Mouse (Mus musculus): Measurements from ENCODE around the gene Carns1. TPM values are rescaled to one million over a fixed set of nuclear protein-coding genes. Genes with fewer than 3 reads are reported as not detected.

Gene Carns1
- total and polyA plus RNA-seq, 3 experiments = 0.63 to 0.81 TPM; not detected in 1

GRCm38 (mm10) chr19:4194021-4194724 lies 18.9 kb upstream of the Carns1 start:
- Histone ChIP-seq H3K4me1 (ENCODE audit: control insufficient read depth in 1 of 2, insufficient read depth in 2 of 2, low read length in 2 of 2) (peaks cover 6 to 20% of the 10 kb centered on the region in 2 experiments), H3K79me2 (ENCODE audit: control insufficient read depth, insufficient read depth, low read length, poor library complexity) (peaks cover 28% of the 10 kb centered on the region), H3K36me3 (ENCODE audit: control insufficient read depth in 1 of 2, insufficient read depth in 2 of 2, low read length in 2 of 2) (peaks cover 6 to 19% of the 10 kb centered on the region in 2 experiments; a peak in 3 of 4 replicates), H3K27me3 (ENCODE audit: control insufficient read depth in 1 of 2, insufficient read depth in 2 of 2, low read length in 2 of 2) (no peaks in the 10 kb centered on the region), H3K9me3 (replicated peaks; ENCODE audit: insufficient read depth, low read length) (no peaks in the 10 kb centered on the region), H3K27ac (ENCODE audit: control insufficient read depth, low read depth, low read length) (0 out of 2 replicates have a peak overlapping the region, but pooled peaks have one; percentile 5), H3K4me3 (ENCODE audit: control insufficient read depth in 1 of 2, insufficient read depth in 1 of 2, low read depth in 2 of 2, low read length in 2 of 2) (no peak overlapping the region), H3K9ac (ENCODE audit: control insufficient read depth, low read depth, low read length, poor library complexity, severe bottlenecking) (no peak overlapping the region)
- TF ChIP-seq ZNF384 (IDR thresholded peaks at IDR 0.05; ENCODE audit: low read depth, low read length) = no peak
- no peak for TF ChIP-seq SIN3A (IDR thresholded peaks at IDR 0.05; ENCODE audit: low read length)
- peak; percentile 59; the same call in 1 of the 2 replicates for TF ChIP-seq POLR2AphosphoS2 (IDR thresholded peaks at IDR 0.05; ENCODE audit: low read length)
- peak in 1 of 2 experiments; percentile 9; a peak in 1 of 4 replicates for TF ChIP-seq EP300 (IDR thresholded peaks at IDR 0.05; ENCODE audit: low read depth in 1 of 2, low read length in 2 of 2)
- TF ChIP-seq POLR2A (IDR thresholded peaks at IDR 0.05; ENCODE audit: control insufficient read depth in 1 of 2, insufficient read depth in 1 of 2, low read depth in 1 of 2, low read length in 2 of 2, poor library complexity in 1 of 2) = peak; percentile 27 to 44; a peak in 2 of 4 replicates
- no peak for TF ChIP-seq TCF12 (IDR thresholded peaks at IDR 0.05; ENCODE audit: low read depth, low read length)
- DNase-seq (ENCODE audit: low read depth, low spot score) = peak; percentile 70

- Histone ChIP-seq H3K4me1 (ENCODE audit: control insufficient read depth in 1 of 2, insufficient read depth in 2 of 2, low read length in 2 of 2) (peaks cover 6 to 20% of the 10 kb centered on the region in 2 experiments), H3K27ac (ENCODE audit: control insufficient read depth, low read depth, low read length) (peak overlapping the region; percentile 9; the same call in 1 of the 2 replicates), H3K79me2 (ENCODE audit: control insufficient read depth, insufficient read depth, low read length, poor library complexity) (peaks cover 28% of the 10 kb centered on the region), H3K4me3 (ENCODE audit: control insufficient read depth in 1 of 2, insufficient read depth in 1 of 2, low read depth in 2 of 2, low read length in 2 of 2) (peak overlapping the region; percentile 85 to 88), H3K9me3 (replicated peaks; ENCODE audit: insufficient read depth, low read length) (no peaks in the 10 kb centered on the region), H3K9ac (ENCODE audit: control insufficient read depth, low read depth, low read length, poor library complexity, severe bottlenecking) (peak overlapping the region; percentile 99), H3K36me3 (ENCODE audit: control insufficient read depth in 1 of 2, insufficient read depth in 2 of 2, low read length in 2 of 2) (peaks cover 6 to 19% of the 10 kb centered on the region in 2 experiments; a peak in 3 of 4 replicates), H3K27me3 (ENCODE audit: control insufficient read depth in 1 of 2, insufficient read depth in 2 of 2, low read length in 2 of 2) (no peaks in the 10 kb centered on the region)
- TF ChIP-seq GATA1 (IDR thresholded peaks at IDR 0.05; ENCODE audit: low read depth, low read length) (no peak), ZKSCAN1 (IDR thresholded peaks at IDR 0.05; ENCODE audit: low read depth, low read length) (no peak), MAFK (IDR thresholded peaks at IDR 0.05; ENCODE audit: borderline replicate concordance, low read depth, low read length) (no peak), CHD1 (IDR thresholded peaks at IDR 0.05; ENCODE audit: low read depth, low read length) (no peak), MAZ (IDR thresholded peaks at IDR 0.05; ENCODE audit: low read depth, low read length) (no peak), SMC3 (IDR thresholded peaks at IDR 0.05; ENCODE audit: low read depth, low read length) (no peak), ETS1 (IDR thresholded peaks at IDR 0.05; ENCODE audit: low read depth, low read length) (no peak), TCF12 (IDR thresholded peaks at IDR 0.05; ENCODE audit: low read depth, low read length) (no peak), E2F4 (IDR thresholded peaks at IDR 0.05; ENCODE audit: borderline replicate concordance, low read depth, low read length) (no peak), SIN3A (IDR thresholded peaks at IDR 0.05; ENCODE audit: low read length) (no peak), EP300 (IDR thresholded peaks at IDR 0.05; ENCODE audit: low read depth in 1 of 2, low read length in 2 of 2) (no peak)
- peak; percentile 11 for DNase-seq (ENCODE audit: low read depth, low spot score)
Measured at GRCm38 (mm10) chr19:4193129-4193528, 17.9 kb upstream of the Carns1 start.

All from MEL (cell line).